Mouse (Mus musculus) MEL (cell line): ENCODE results near the gene Ppef2.

Source experiments
- CTCF ChIP-seq, 3 experiments: IDR thresholded peaks in 2 of 3; conservative IDR thresholded peaks in 1 of 3; 2 replicates each; pipeline ENCODE4 v1.5.1; 2011 to 2012; ENCODE audit warnings: low read length in 3 of 3, low read depth in 2 of 3, mild to moderate bottlenecking in 2 of 3, improper control_type of control experiment in 1 of 3, inconsistent platforms in 1 of 3, mixed read lengths in 1 of 3, moderate library complexity in 1 of 3; ENCODE audit not compliant: control insufficient read depth in 1 of 3, insufficient read depth in 1 of 3, poor library complexity in 1 of 3, severe bottlenecking in 1 of 3
- EP300 ChIP-seq, 2 experiments: IDR thresholded peaks; 2 replicates each; pipeline ENCODE4 v1.6.1; 2011; ENCODE audit warnings: improper control_type of control experiment in 2 of 2, low read length in 2 of 2, low read depth in 1 of 2, mild to moderate bottlenecking in 1 of 2
- GATA1 ChIP-seq: IDR thresholded peaks from 2 replicates; pipeline ENCODE4 v1.6.1; 2011; ENCODE audit warnings: low read depth, low read length, improper control_type of control experiment
- HCFC1 ChIP-seq: IDR thresholded peaks from 2 replicates; pipeline ENCODE4 v1.6.1; 2012; ENCODE audit warnings: low read depth, mild to moderate bottlenecking, inconsistent platforms, low read length, improper control_type of control experiment, moderate library complexity
- MAFK ChIP-seq: IDR thresholded peaks from 2 replicates; pipeline ENCODE4 v1.6.1; 2011; ENCODE audit warnings: low read depth, mild to moderate bottlenecking, low read length, improper control_type of control experiment, borderline replicate concordance
- MEF2A ChIP-seq: IDR thresholded peaks from 2 replicates; pipeline ENCODE4 v1.6.1; 2014; ENCODE audit warnings: low read depth, mild to moderate bottlenecking, inconsistent platforms, low read length, improper control_type of control experiment; ENCODE audit not compliant: poor library complexity, insufficient replicate concordance, severe bottlenecking; ENCODE audit errors: extremely low read depth
- MXI1 ChIP-seq: IDR thresholded peaks from 2 replicates; pipeline ENCODE4 v1.6.1; 2011; ENCODE audit warnings: mild to moderate bottlenecking, low read depth, low read length, improper control_type of control experiment
- POLR2A ChIP-seq, 2 experiments: IDR thresholded peaks; 2 replicates each; pipeline ENCODE4 v1.6.1; 2011 to 2012; ENCODE audit warnings: low read length in 2 of 2, mild to moderate bottlenecking in 2 of 2, control low read depth in 1 of 2, improper control_type of control experiment in 1 of 2, low read depth in 1 of 2, moderate library complexity in 1 of 2; ENCODE audit not compliant: control insufficient read depth in 1 of 2, insufficient read depth in 1 of 2, poor library complexity in 1 of 2
- TAL1 ChIP-seq: IDR thresholded peaks from 2 replicates; pipeline ENCODE4 v1.6.1; 2012; ENCODE audit warnings: mild to moderate bottlenecking, inconsistent platforms, low read length, moderate library complexity, mixed read lengths
- USF2 ChIP-seq, 2 experiments: IDR thresholded peaks; 2 replicates each; pipeline ENCODE4 v1.6.1; 2011 to 2012; ENCODE audit warnings: improper control_type of control experiment in 2 of 2, low read length in 2 of 2, borderline replicate concordance in 1 of 2, inconsistent platforms in 1 of 2, low read depth in 1 of 2, mild to moderate bottlenecking in 1 of 2; ENCODE audit not compliant: insufficient read depth in 1 of 2
- ZC3H11A ChIP-seq: IDR thresholded peaks from 2 replicates; pipeline ENCODE4 v1.6.1; 2012; ENCODE audit warnings: low read depth, mild to moderate bottlenecking, inconsistent platforms, low read length, improper control_type of control experiment
- ZKSCAN1 ChIP-seq: IDR thresholded peaks from 2 replicates; pipeline ENCODE4 v1.6.1; 2012; ENCODE audit warnings: low read depth, mild to moderate bottlenecking, inconsistent platforms, low read length, improper control_type of control experiment, moderate library complexity
- ZMIZ1 ChIP-seq: IDR thresholded peaks from 2 replicates; pipeline ENCODE4 v1.6.1; 2012; ENCODE audit warnings: low read depth, mild to moderate bottlenecking, inconsistent platforms, low read length, improper control_type of control experiment, moderate library complexity

- TF ChIP-seq CTCF (IDR thresholded peaks at IDR 0.05 in 2 of 3, conservative IDR thresholded peaks at IDR 0.05 in 1 of 3; ENCODE audit: control insufficient read depth in 1 of 3, insufficient read depth in 1 of 3, low read depth in 2 of 3, low read length in 3 of 3, poor library complexity in 1 of 3, severe bottlenecking in 1 of 3), result no peak
- no peak for TF ChIP-seq MEF2A
- peak; percentile 87 for TF ChIP-seq MAFK
- TF ChIP-seq ZC3H11A, result no peak
- peak; percentile 92 for TF ChIP-seq GATA1
- TF ChIP-seq TAL1, result peak; percentile 32
- TF ChIP-seq ZMIZ1, result no peak
- no peak for TF ChIP-seq ZKSCAN1
- TF ChIP-seq POLR2A (IDR thresholded peaks at IDR 0.05; ENCODE audit: control insufficient read depth in 1 of 2, insufficient read depth in 1 of 2, low read depth in 1 of 2, low read length in 2 of 2, poor library complexity in 1 of 2), result peak in 1 of 2 experiments; percentile 49; a peak in 1 of 4 replicates
- peak; percentile 64; the same call in 1 of the 2 replicates for TF ChIP-seq MXI1
- peak; percentile 84 to 87 for TF ChIP-seq EP300 (IDR thresholded peaks at IDR 0.05; ENCODE audit: low read depth in 1 of 2, low read length in 2 of 2)
- TF ChIP-seq USF2 (IDR thresholded peaks at IDR 0.05; ENCODE audit: borderline replicate concordance in 1 of 2, insufficient read depth in 1 of 2, low read depth in 1 of 2, low read length in 2 of 2), result no peak
- no peak for TF ChIP-seq HCFC1
These were observed 27.0 kb upstream of the Ppef2 start for GRCm38 (mm10) chr5:92283107-92283506.
